Mouse (Mus musculus) CH12.LX (cell line): ENCODE results near the gene Rasip1. TPM values are rescaled to one million over a fixed set of nuclear protein-coding genes. Genes with fewer than 3 reads are reported as not detected.

ENCODE experiments used
- DNase-seq: peaks from one replicate; pipeline ENCODE4 v3.0.0-alpha.2; 2013; ENCODE audit errors: extremely low read depth
- H3K27ac ChIP-seq: 2 replicates; pipeline ENCODE4 v1.5.1; 2012; ENCODE audit warnings: low read depth, mild to moderate bottlenecking, control low read depth, moderate library complexity; ENCODE audit not compliant: insufficient read depth
- H3K27me3 ChIP-seq: replicated peaks from 2 replicates; pipeline ENCODE3; 2012; ENCODE audit warnings: inconsistent platforms
- H3K36me3 ChIP-seq, 2 experiments: replicated peaks in 1 of 2; 2 replicates each; pipeline versions ENCODE3 to v1.6.1; 2012; ENCODE audit warnings: inconsistent platforms in 1 of 2, low read length in 1 of 2, mild to moderate bottlenecking in 1 of 2, mixed read lengths in 1 of 2, moderate library complexity in 1 of 2; ENCODE audit not compliant: control insufficient read depth in 1 of 2, insufficient read depth in 1 of 2
- H3K4me1 ChIP-seq, 2 experiments: 2 replicates each; pipeline ENCODE4 v1.6.1; 2012; ENCODE audit warnings: inconsistent platforms in 1 of 2, moderate library complexity in 1 of 2; ENCODE audit not compliant: insufficient read depth in 2 of 2, control insufficient read depth in 1 of 2
- H3K4me2 ChIP-seq: 2 replicates; pipeline ENCODE4 v1.6.1; 2012; ENCODE audit warnings: low read depth, mild to moderate bottlenecking, control low read depth; ENCODE audit not compliant: poor library complexity, insufficient read depth, severe bottlenecking
- H3K4me3 ChIP-seq, 3 experiments: fragments of 150-350 bp in 1 of 3; sonication (generic) in 1 of 3; replicated peaks in 1 of 3; 2 replicates each; pipeline versions ENCODE3 to v1.5.1; 2011 to 2012; ENCODE audit warnings: low read depth in 2 of 3, low read length in 2 of 3, mild to moderate bottlenecking in 2 of 3, moderate library complexity in 2 of 3, control low read depth in 1 of 3, improper control_type of control experiment in 1 of 3, inconsistent platforms in 1 of 3, mixed read lengths in 1 of 3; ENCODE audit not compliant: poor library complexity in 1 of 3
- H3K79me2 ChIP-seq: replicated peaks from 2 replicates; pipeline ENCODE4 v1.6.1; 2012; ENCODE audit warnings: mild to moderate bottlenecking, moderate library complexity; ENCODE audit not compliant: control insufficient read depth, poor library complexity, insufficient read depth, severe bottlenecking; ENCODE audit errors: extremely low read depth
- H3K9ac ChIP-seq: 2 replicates; pipeline ENCODE4 v1.6.1; 2012; ENCODE audit warnings: low read depth, mild to moderate bottlenecking, control low read depth, moderate library complexity; ENCODE audit not compliant: insufficient read depth
- H3K9me3 ChIP-seq: replicated peaks from 2 replicates; pipeline ENCODE3; 2012; ENCODE audit warnings: low read length, inconsistent platforms, mixed read lengths
- BHLHE40 ChIP-seq: IDR thresholded peaks from 2 replicates; pipeline ENCODE4 v1.6.1; 2011; ENCODE audit warnings: mild to moderate bottlenecking, low read depth, low read length, improper control_type of control experiment
- CTCF ChIP-seq, 2 experiments: IDR thresholded peaks in 1 of 2; conservative IDR thresholded peaks in 1 of 2; 2 replicates each; pipeline ENCODE4 v1.5.1; 2011 to 2012; ENCODE audit warnings: low read depth in 2 of 2, low read length in 2 of 2, improper control_type of control experiment in 1 of 2, inconsistent platforms in 1 of 2, mild to moderate bottlenecking in 1 of 2, moderate library complexity in 1 of 2
- E2F4 ChIP-seq: IDR thresholded peaks from 2 replicates; pipeline ENCODE4 v1.6.1; 2011; ENCODE audit warnings: low read depth, low read length, improper control_type of control experiment; ENCODE audit not compliant: insufficient replicate concordance
- GABPA ChIP-seq: IDR thresholded peaks from 2 replicates; pipeline ENCODE4 v1.6.1; 2012; ENCODE audit warnings: low read depth, low read length, improper control_type of control experiment, inconsistent platforms; ENCODE audit not compliant: insufficient replicate concordance
- HCFC1 ChIP-seq: IDR thresholded peaks from 2 replicates; pipeline ENCODE4 v1.6.1; 2012; ENCODE audit warnings: low read depth, mild to moderate bottlenecking, inconsistent platforms, low read length, improper control_type of control experiment
- JUN ChIP-seq: IDR thresholded peaks from 2 replicates; pipeline ENCODE4 v1.6.1; 2011; ENCODE audit warnings: low read depth, mild to moderate bottlenecking, low read length, improper control_type of control experiment, moderate library complexity; ENCODE audit not compliant: insufficient read depth
- KAT2A ChIP-seq: IDR thresholded peaks from 2 replicates; pipeline ENCODE4 v1.6.1; 2012; ENCODE audit warnings: low read length, improper control_type of control experiment, inconsistent platforms; ENCODE audit not compliant: insufficient replicate concordance
- MAFK ChIP-seq: IDR thresholded peaks from 2 replicates; pipeline ENCODE4 v1.6.1; 2011; ENCODE audit warnings: low read length, improper control_type of control experiment; ENCODE audit not compliant: insufficient replicate concordance
- MAX ChIP-seq: IDR thresholded peaks from 2 replicates; pipeline ENCODE4 v1.6.1; 2011; ENCODE audit warnings: low read length, improper control_type of control experiment
- MAZ ChIP-seq: IDR thresholded peaks from 2 replicates; pipeline ENCODE4 v1.6.1; 2012; ENCODE audit warnings: low read depth, mild to moderate bottlenecking, inconsistent platforms, low read length, improper control_type of control experiment, moderate library complexity
- MXI1 ChIP-seq: IDR thresholded peaks from 2 replicates; pipeline ENCODE4 v1.6.1; 2011; ENCODE audit warnings: mild to moderate bottlenecking, low read depth, low read length, improper control_type of control experiment
- MYC ChIP-seq: IDR thresholded peaks from 2 replicates; pipeline ENCODE4 v1.6.1; 2011; ENCODE audit warnings: low read depth, mild to moderate bottlenecking, improper control_type of control experiment, low read length
- NRF1 ChIP-seq: IDR thresholded peaks from 2 replicates; pipeline ENCODE4 v1.6.1; 2014; ENCODE audit warnings: low read depth, mild to moderate bottlenecking, inconsistent platforms, low read length, improper control_type of control experiment, moderate library complexity
- PAX5 ChIP-seq: IDR thresholded peaks from 2 replicates; pipeline ENCODE4 v1.6.1; 2012; ENCODE audit warnings: low read length, inconsistent platforms, mixed read lengths
- POLR2AphosphoS2 ChIP-seq: IDR thresholded peaks from 2 replicates; pipeline ENCODE4 v1.6.1; 2011; ENCODE audit warnings: low read depth, low read length, improper control_type of control experiment
- RCOR1 ChIP-seq: conservative IDR thresholded peaks from 2 replicates; pipeline ENCODE4 v1.6.1; 2012; ENCODE audit warnings: low read depth, mild to moderate bottlenecking, inconsistent platforms, low read length, improper control_type of control experiment
- TCF12 ChIP-seq: IDR thresholded peaks from 2 replicates; pipeline ENCODE4 v1.6.1; 2014; ENCODE audit warnings: low read depth, mild to moderate bottlenecking, inconsistent platforms, low read length, improper control_type of control experiment
- USF1 ChIP-seq: IDR thresholded peaks from 2 replicates; pipeline ENCODE4 v1.6.1; 2014; ENCODE audit warnings: low read depth, mild to moderate bottlenecking, inconsistent platforms, low read length, improper control_type of control experiment
- USF2 ChIP-seq: conservative IDR thresholded peaks from 2 replicates; pipeline ENCODE4 v1.6.1; 2011; ENCODE audit warnings: low read depth, low read length, improper control_type of control experiment
- ZC3H11A ChIP-seq: IDR thresholded peaks from 2 replicates; pipeline ENCODE4 v1.6.1; 2012; ENCODE audit warnings: low read depth, mild to moderate bottlenecking, inconsistent platforms, low read length, improper control_type of control experiment
- ZKSCAN1 ChIP-seq: IDR thresholded peaks from 2 replicates; pipeline ENCODE4 v1.6.1; 2012; ENCODE audit warnings: low read depth, inconsistent platforms, low read length, improper control_type of control experiment, borderline replicate concordance
- dilution Hi-C: fragments of 300-500 bp; cut with MboI; formaldehyde crosslinking; loops from 2 replicates; pipeline ENCODE4 v1.14.3; 2020; ENCODE audit warnings: low sequenced_read_pairs; ENCODE audit not compliant: extremely low pct_unique_long_range_greater_than_20kb, extremely low pct_ligation_motif_present
- in situ Hi-C: fragments of 300-500 bp; cut with MboI; formaldehyde crosslinking; loops from 3 replicates; pipeline ENCODE4 v1.14.3; 2019; ENCODE audit warnings: low sequenced_read_pairs, low pct_ligation_motif_present, low pct_unique_long_range_greater_than_20kb, mixed read lengths
- polyA plus RNA-seq: library from polyadenylated mRNA; unstranded; fragments of >175 nt; gene quantifications from 2 replicates; pipeline ENCODE4 v1.2.1, GENCODE M21; 2012; ENCODE audit warnings: low read depth; ENCODE audit not compliant: insufficient read length
- total RNA-seq, 2 experiments: library from RNA; depleted of rRNA; stranded (reverse); fragments of 300-350 nt in 1 of 2; fragments of >200 nt in 1 of 2; gene quantifications; 2 replicates each; pipeline ENCODE4 v1.2.3; 2012 to 2014

The Rasip1 gene
- total and polyA plus RNA-seq, 3 experiments: 0.46 to 2.9 (median 0.77) TPM

DNA sequence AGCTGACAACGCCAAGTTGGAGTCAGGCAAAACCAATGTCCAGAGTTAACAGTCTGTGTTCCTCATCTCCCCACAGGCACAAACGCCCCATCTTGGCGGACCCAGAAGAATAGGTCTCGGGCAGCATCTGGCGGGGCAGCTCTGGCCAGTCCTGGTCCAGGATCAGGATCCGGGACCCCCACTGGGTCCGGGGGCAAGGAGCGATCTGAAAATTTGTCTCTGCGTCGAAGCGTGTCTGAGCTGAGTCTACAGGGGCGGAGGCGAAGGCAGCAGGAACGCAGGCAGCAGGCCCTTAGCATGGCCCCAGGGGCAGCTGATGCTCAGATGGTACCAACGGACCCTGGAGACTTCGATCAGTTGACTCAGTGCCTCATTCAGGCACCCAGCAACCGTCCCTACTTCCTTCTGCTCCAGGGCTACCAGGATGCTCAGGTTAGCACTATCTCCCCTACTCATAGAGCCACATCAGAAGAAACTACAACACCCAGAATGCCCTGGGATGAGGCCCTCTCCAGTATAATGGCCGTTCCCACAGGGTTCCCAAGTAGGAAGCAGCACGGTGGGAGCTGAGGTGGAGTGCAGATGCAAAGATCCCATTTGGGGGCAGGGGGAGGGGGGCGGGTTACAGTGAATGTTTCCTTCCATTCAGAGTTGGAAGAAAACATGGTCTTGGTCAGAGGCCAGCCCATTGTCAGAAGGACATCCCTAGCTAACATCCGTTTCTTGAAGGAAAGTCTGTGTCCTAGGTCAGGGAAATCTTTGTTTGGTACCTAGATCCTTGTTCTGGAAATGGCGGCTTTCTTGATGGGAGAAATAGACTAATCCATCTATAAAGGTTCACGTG is 3.0 kb downstream of the Rasip1 start:
- Histone ChIP-seq H3K4me2 (no peak overlapping the region), H3K27me3 (no peaks in the 10 kb centered on the region), H3K9ac (no peak overlapping the region), H3K4me1 (peaks cover 7 to 10% of the 10 kb centered on the region in 2 experiments), H3K9me3 (peaks cover 29% of the 10 kb centered on the region), H3K36me3 (peaks cover 0 to 18% of the 10 kb centered on the region in 2 experiments), H3K4me3 (no peak overlapping the region), H3K27ac (no peak overlapping the region), H3K79me2 (no peaks in the 10 kb centered on the region)
- DNase-seq: no peak
- in situ Hi-C loops: no loop called here
- TF ChIP-seq PAX5 (no peak), GABPA (no peak), HCFC1 (peak; percentile 44), CTCF (conservative IDR thresholded peaks at IDR 0.05 in 1 of 2, IDR thresholded peaks at IDR 0.05 in 1 of 2; ENCODE audit: low read depth in 2 of 2, low read length in 2 of 2) (no peak), MAZ (no peak), RCOR1 (no peak)
- dilution Hi-C loops: no loop called here

- no peak for DNase-seq
- dilution Hi-C loops (no loop called here), in situ Hi-C loops (no loop called here)
- peaks cover 13 to 31% of the 10 kb centered on the region in 2 experiments for H3K4me1 ChIP-seq
- H3K9me3 ChIP-seq: peaks cover 36% of the 10 kb centered on the region
- H3K4me2 ChIP-seq: no peak overlapping the region
- H3K27me3 ChIP-seq: no peaks in the 10 kb centered on the region
- peaks cover 0 to 24% of the 10 kb centered on the region in 2 experiments for H3K36me3 ChIP-seq
- H3K9ac ChIP-seq: no peak overlapping the region
- no peak overlapping the region for H3K27ac ChIP-seq
- TF ChIP-seq JUN: no peak
- no peak for TF ChIP-seq ZKSCAN1
- TF ChIP-seq NRF1: no peak
- no peak for TF ChIP-seq USF1
- no peak for TF ChIP-seq E2F4
- no peak for TF ChIP-seq USF2
- no peak for TF ChIP-seq BHLHE40
- TF ChIP-seq MYC: no peak
- TF ChIP-seq MAFK: no peak
- TF ChIP-seq ZC3H11A: no peak
- TF ChIP-seq POLR2AphosphoS2: no peak
- no peak for TF ChIP-seq MAX
- TF ChIP-seq KAT2A: no peak
- TF ChIP-seq TCF12: no peak
- TF ChIP-seq MXI1: no peak
- TF ChIP-seq CTCF (conservative IDR thresholded peaks at IDR 0.05 in 1 of 2, IDR thresholded peaks at IDR 0.05 in 1 of 2; ENCODE audit: low read depth in 2 of 2, low read length in 2 of 2): no peak
- no peak for TF ChIP-seq PAX5
- no peak overlapping the region for H3K4me3 ChIP-seq
- H3K79me2 ChIP-seq: no peaks in the 10 kb centered on the region
These were observed 5.2 kb downstream of the Rasip1 start for GRCm38 (mm10) chr7:45632499-45632898.
